Mouse (Mus musculus): ENCODE measurements around the gene Atf6b. TPM values are rescaled to one million over a fixed set of nuclear protein-coding genes. Genes with fewer than 3 reads are reported as not detected.

The Atf6b gene
- polyA plus RNA-seq, 1 experiment from 2014 or later: 84.7 TPM

DNA sequence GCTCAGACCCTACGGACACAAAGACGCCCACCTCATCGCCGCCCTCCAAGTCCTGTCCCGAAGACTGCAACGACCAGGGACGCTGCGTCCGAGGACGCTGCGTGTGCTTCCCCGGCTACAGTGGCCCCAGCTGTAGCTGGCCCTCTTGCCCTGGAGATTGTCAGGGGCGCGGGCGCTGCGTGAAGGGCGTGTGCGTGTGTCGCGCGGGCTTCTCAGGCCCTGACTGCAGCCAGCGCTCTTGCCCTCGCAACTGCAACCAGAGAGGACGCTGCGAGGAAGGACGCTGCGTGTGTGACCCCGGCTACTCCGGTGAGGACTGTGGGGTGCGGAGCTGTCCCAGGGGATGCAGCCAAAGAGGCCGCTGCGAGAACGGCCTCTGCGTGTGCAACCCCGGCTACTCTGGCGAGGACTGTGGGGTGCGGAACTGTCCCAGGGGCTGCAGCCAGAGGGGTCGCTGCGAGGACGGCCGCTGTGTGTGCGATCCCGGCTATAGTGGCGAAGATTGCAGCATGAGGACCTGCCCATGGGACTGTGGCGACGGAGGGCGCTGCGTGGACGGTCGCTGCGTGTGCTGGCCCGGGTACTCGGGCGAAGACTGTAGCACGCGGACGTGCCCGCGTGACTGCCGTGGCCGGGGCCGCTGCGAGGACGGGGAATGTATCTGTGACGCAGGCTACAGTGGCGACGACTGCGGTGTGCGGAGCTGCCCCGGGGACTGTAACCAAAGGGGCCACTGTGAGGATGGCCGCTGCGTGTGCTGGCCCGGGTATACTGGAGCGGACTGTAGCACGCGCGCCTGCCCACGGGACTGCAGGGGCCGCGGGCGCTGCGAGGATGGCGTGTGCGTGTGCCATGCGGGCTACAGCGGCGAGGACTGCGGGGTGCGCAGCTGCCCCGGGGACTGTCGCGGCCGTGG, 24.5 kb downstream of the Atf6b start:
- H3K9ac ChIP-seq: peak overlapping the region; percentile 53
- DNase-seq (ENCODE audit: low spot score) (no peak), ATAC-seq (ENCODE audit: low FRiP score) (peak; percentile 32; the same call in 1 of the 2 replicates)
- peaks cover 13% of the 10 kb centered on the region for H3K4me1 ChIP-seq (replicated peaks; ENCODE audit: control insufficient read depth, insufficient read depth, low read length)
- H3K4me3 ChIP-seq (replicated peaks; ENCODE audit: low read length): peak overlapping the region; percentile 36
- no peak overlapping the region for H3K27ac ChIP-seq
- 9% methylated on average over 93 of the region's 93 CpGs for WGBS
- no peaks in the 10 kb centered on the region for H3K9me3 ChIP-seq (ENCODE audit: control insufficient read depth, low read length)
- H3K27me3 ChIP-seq (ENCODE audit: control insufficient read depth, insufficient read depth, low read length): peaks cover 46% of the 10 kb centered on the region
- H3K36me3 ChIP-seq (replicated peaks; ENCODE audit: control insufficient read depth, insufficient read depth): no peaks in the 10 kb centered on the region
- peak overlapping the region; percentile 67 for H3K4me2 ChIP-seq (replicated peaks)

DNA sequence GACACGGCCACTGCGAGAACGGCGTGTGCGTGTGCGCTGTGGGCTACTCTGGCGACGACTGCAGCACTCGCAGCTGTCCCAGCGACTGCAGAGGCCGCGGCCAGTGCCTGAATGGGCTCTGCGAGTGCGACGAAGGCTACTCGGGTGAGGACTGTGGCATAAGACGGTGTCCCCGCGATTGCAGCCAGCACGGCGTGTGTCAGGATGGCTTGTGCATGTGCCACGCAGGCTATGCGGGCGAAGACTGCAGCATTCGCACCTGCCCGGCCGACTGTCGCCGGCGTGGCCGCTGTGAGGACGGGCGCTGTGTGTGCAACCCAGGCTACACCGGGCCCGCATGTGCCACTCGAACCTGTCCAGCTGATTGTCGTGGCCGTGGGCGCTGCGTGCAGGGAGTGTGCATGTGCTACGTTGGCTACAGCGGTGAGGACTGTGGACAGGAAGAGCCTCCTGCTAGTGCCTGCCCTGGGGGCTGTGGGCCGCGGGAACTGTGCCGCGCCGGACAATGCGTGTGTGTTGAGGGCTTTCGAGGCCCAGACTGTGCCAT, 25.4 kb downstream of the Atf6b start:
- peaks cover 13% of the 10 kb centered on the region for H3K4me1 ChIP-seq (replicated peaks; ENCODE audit: control insufficient read depth, insufficient read depth, low read length)
- H3K27me3 ChIP-seq (ENCODE audit: control insufficient read depth, insufficient read depth, low read length): peaks cover 46% of the 10 kb centered on the region
- peak overlapping the region; percentile 53 for H3K9ac ChIP-seq
- 36% methylated on average over 49 of the region's 49 CpGs for WGBS
- no peak overlapping the region for H3K27ac ChIP-seq
- DNase-seq (ENCODE audit: low spot score) (no peak), ATAC-seq (ENCODE audit: low FRiP score) (no peak)
- H3K4me2 ChIP-seq (replicated peaks): peak overlapping the region; percentile 67
- peak overlapping the region; percentile 36 for H3K4me3 ChIP-seq (replicated peaks; ENCODE audit: low read length)
- H3K36me3 ChIP-seq (replicated peaks; ENCODE audit: control insufficient read depth, insufficient read depth): no peaks in the 10 kb centered on the region
- H3K9me3 ChIP-seq (ENCODE audit: control insufficient read depth, low read length): no peaks in the 10 kb centered on the region

DNA sequence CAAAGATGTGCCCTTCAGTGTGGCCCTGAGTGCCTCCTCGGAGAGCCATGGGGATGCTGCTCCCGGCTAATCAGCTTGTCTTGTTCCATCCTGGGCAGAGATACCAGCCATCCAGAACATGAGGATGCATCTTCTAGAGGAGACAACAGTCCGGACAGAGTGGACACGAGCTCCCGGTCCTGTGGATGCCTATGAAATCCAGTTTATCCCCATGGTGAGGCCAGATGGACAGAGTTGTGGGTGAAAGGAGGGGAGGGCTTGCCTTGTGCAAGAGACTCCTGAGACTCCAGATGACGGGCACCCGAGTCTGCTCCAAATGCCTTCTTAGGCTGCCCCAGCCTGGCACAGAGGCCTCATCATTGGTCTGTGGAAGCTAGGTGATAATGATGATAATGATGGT, 26.2 kb downstream of the Atf6b start:
- 85% methylated on average over 7 of the region's 7 CpGs for WGBS
- Histone ChIP-seq H3K4me3 (replicated peaks; ENCODE audit: low read length) (no peak overlapping the region), H3K4me2 (replicated peaks) (no peak overlapping the region), H3K9ac (no peak overlapping the region), H3K36me3 (replicated peaks; ENCODE audit: control insufficient read depth, insufficient read depth) (no peaks in the 10 kb centered on the region), H3K27me3 (ENCODE audit: control insufficient read depth, insufficient read depth, low read length) (peaks cover 46% of the 10 kb centered on the region), H3K4me1 (replicated peaks; ENCODE audit: control insufficient read depth, insufficient read depth, low read length) (peaks cover 13% of the 10 kb centered on the region), H3K27ac (no peak overlapping the region), H3K9me3 (ENCODE audit: control insufficient read depth, low read length) (no peaks in the 10 kb centered on the region)
- DNase-seq (ENCODE audit: low spot score): no peak
- no peak for ATAC-seq (ENCODE audit: low FRiP score)

DNA sequence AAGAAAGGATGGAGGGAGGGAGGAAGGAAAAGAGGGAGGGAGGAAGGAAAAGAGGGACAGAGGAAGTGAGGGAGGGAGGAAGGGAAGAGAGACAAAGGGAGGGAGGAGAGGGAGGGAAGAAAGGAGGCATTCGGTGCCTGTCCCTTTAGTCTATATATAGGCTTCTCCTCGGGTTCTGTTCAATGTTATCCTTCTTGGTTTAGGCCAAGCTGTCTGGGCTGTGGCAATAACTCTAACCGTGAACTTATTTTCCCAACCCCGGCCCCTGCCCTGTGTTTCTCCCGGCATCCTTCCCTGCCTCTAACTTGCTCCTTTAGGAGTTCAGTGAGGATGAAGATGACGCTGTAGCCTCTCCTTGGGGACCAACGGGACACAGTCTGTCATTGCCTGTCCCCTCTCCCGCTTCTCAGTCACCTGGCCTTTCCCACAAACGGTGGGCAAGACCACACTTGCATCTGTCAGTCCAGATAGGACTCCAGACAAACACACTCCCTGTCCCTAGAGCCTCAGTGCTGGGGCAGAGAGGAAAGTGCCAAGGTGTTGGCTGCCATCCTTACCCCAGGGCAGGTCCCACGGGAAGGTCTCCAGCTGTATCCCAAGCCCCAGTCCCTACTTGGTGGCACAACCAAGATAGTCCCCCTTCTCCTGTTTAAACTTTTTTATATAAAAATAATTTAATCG, 27.7 kb downstream of the Atf6b start:
- H3K4me2 ChIP-seq (replicated peaks): no peak overlapping the region
- no peak overlapping the region for H3K27ac ChIP-seq
- H3K9ac ChIP-seq: no peak overlapping the region
- peaks cover 13% of the 10 kb centered on the region for H3K4me1 ChIP-seq (replicated peaks; ENCODE audit: control insufficient read depth, insufficient read depth, low read length)
- H3K4me3 ChIP-seq (replicated peaks; ENCODE audit: low read length): no peak overlapping the region
- 69% methylated on average over 11 of the region's 11 CpGs for WGBS
- H3K9me3 ChIP-seq (ENCODE audit: control insufficient read depth, low read length): no peaks in the 10 kb centered on the region
- DNase-seq (ENCODE audit: low spot score) (no peak), ATAC-seq (ENCODE audit: low FRiP score) (no peak)
- no peaks in the 10 kb centered on the region for H3K36me3 ChIP-seq (replicated peaks; ENCODE audit: control insufficient read depth, insufficient read depth)
- H3K27me3 ChIP-seq (ENCODE audit: control insufficient read depth, insufficient read depth, low read length): peaks cover 45% of the 10 kb centered on the region

DNA sequence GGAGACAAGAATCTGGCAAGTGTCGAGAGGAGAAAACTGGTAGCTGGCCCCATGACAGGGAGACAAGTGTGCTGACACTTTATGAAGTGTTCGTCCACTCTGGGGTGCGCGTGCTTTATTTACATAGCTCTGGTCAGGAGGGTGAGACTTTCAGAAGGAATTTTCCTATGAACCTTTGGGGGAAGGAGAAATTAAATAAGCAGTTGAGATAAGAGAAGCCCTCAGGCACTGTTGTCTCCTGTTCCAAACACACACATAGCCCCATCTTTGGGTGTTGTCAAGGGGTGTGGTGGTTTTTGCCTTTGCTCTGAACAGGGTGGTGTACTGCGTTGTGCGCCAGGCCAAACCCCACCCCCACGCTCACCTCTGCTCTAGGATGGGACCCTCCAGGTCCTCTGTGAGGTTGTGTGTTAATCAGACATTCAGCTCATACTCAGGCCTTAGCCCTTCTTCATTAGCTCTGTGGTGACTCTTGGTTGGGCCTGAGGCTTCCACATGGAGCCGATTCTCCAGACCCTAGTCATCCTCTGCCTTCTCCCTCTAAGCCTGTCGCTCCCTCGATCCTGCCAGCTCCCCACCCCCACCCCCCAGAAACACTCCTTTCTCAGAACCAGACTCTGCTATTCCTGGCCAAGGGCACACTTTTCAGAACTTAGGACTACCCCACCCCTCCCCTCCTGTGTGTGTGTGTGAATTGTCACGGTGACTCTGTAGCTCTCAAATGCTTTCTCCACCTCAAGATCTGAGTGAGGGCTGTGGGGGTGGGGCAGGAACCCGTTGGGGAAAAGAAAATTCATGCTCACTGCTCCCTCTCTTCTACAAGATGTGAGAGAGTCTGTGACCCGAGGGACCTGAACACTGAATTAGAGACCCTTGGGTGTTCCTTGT, 28.5 kb downstream of the Atf6b start:
- Histone ChIP-seq H3K4me2 (replicated peaks) (no peak overlapping the region), H3K27ac (no peak overlapping the region), H3K36me3 (replicated peaks; ENCODE audit: control insufficient read depth, insufficient read depth) (no peaks in the 10 kb centered on the region), H3K9me3 (ENCODE audit: control insufficient read depth, low read length) (no peaks in the 10 kb centered on the region), H3K27me3 (ENCODE audit: control insufficient read depth, insufficient read depth, low read length) (peaks cover 37% of the 10 kb centered on the region), H3K4me3 (replicated peaks; ENCODE audit: low read length) (no peak overlapping the region), H3K4me1 (replicated peaks; ENCODE audit: control insufficient read depth, insufficient read depth, low read length) (peaks cover 13% of the 10 kb centered on the region), H3K9ac (no peak overlapping the region)
- whole genome bisulfite sequencing: 79% methylated on average over 13 of the region's 13 CpGs
- DNase-seq (ENCODE audit: low spot score): no peak
- ATAC-seq (ENCODE audit: low FRiP score): no peak

DNA sequence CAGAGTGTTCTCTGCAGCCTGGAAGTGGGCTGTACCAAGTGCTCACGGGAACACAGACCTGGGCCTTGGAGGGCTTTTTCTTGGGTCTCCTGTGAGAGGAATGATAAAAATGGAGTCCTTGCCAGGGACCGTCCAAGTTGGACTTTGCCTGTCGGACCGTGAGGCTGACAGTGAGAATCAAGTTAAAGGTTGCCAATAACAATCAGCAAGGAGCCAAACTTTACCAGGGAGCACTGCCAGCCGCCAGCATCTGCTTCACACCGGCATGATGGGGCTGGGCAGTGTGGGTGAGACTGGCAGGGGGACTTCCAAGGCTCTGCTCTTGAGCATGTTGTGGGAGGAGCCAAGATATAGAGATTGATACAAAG, 29.1 kb downstream of the Atf6b start:
- H3K4me3 ChIP-seq (replicated peaks; ENCODE audit: low read length): no peak overlapping the region
- H3K9me3 ChIP-seq (ENCODE audit: control insufficient read depth, low read length): no peaks in the 10 kb centered on the region
- ATAC-seq (ENCODE audit: low FRiP score): no peak
- peaks cover 13% of the 10 kb centered on the region for H3K4me1 ChIP-seq (replicated peaks; ENCODE audit: control insufficient read depth, insufficient read depth, low read length)
- 84% methylated on average over 6 of the region's 6 CpGs for WGBS
- DNase-seq (ENCODE audit: low spot score): no peak
- H3K27me3 ChIP-seq (ENCODE audit: control insufficient read depth, insufficient read depth, low read length): peaks cover 31% of the 10 kb centered on the region
- no peak overlapping the region for H3K27ac ChIP-seq
- H3K36me3 ChIP-seq (replicated peaks; ENCODE audit: control insufficient read depth, insufficient read depth): no peaks in the 10 kb centered on the region
- no peak overlapping the region for H3K9ac ChIP-seq
- H3K4me2 ChIP-seq (replicated peaks): no peak overlapping the region

DNA sequence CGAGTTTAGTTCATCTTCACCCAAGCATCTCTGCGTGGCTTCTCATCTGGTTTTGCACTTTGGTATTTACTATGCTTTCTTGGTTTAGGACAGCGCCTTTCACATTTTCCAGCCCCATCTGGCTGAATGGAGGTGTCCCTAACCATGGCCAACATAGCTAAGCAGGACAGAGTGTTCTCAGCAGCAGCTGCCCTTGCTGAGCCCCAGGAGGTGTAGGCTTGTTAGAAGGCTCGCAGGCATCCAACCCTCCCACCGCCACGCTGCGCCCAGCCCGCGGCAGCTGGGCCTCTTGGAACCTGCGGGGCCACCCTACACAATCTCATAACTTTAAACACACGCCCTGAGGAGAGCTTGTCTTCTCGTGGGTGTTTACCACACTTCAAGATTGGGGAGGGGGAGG, 29.7 kb downstream of the Atf6b start:
- no peak for ATAC-seq (ENCODE audit: low FRiP score)
- Histone ChIP-seq H3K4me3 (replicated peaks; ENCODE audit: low read length) (no peak overlapping the region), H3K36me3 (replicated peaks; ENCODE audit: control insufficient read depth, insufficient read depth) (no peaks in the 10 kb centered on the region), H3K4me2 (replicated peaks) (no peak overlapping the region), H3K27ac (no peak overlapping the region), H3K27me3 (ENCODE audit: control insufficient read depth, insufficient read depth, low read length) (peaks cover 25% of the 10 kb centered on the region), H3K9ac (no peak overlapping the region), H3K4me1 (replicated peaks; ENCODE audit: control insufficient read depth, insufficient read depth, low read length) (peaks cover 8% of the 10 kb centered on the region), H3K9me3 (ENCODE audit: control insufficient read depth, low read length) (no peaks in the 10 kb centered on the region)
- 83% methylated on average over 12 of the region's 12 CpGs for WGBS
- no peak for DNase-seq (ENCODE audit: low spot score)

DNA sequence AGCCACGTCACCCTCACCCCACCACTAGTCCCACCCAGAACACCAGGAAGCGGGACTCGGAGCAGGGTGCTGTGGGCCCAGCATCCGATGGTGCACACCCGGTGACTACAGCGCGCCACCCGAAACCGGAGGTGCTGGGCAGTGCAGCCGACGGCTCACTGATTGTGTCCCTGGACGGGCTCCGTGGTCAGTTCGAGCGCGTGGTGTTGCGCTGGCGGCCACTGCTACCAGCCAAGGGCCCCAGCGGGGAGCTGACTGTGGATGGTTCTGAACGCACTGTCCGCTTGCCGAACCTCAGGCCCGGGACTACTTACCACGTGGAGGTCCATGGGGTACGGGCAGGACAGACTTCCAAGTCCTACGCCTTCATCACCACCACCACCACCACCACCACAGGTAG, 33.2 kb downstream of the Atf6b start:
- Histone ChIP-seq H3K9ac (no peak overlapping the region), H3K4me3 (replicated peaks; ENCODE audit: low read length) (no peak overlapping the region), H3K9me3 (ENCODE audit: control insufficient read depth, low read length) (no peaks in the 10 kb centered on the region), H3K4me1 (replicated peaks; ENCODE audit: control insufficient read depth, insufficient read depth, low read length) (no peaks in the 10 kb centered on the region), H3K36me3 (replicated peaks; ENCODE audit: control insufficient read depth, insufficient read depth) (no peaks in the 10 kb centered on the region), H3K27ac (no peak overlapping the region), H3K4me2 (replicated peaks) (no peak overlapping the region), H3K27me3 (ENCODE audit: control insufficient read depth, insufficient read depth, low read length) (no peaks in the 10 kb centered on the region; the same call in 1 of the 2 replicates)
- no peak for ATAC-seq (ENCODE audit: low FRiP score)
- 85% methylated on average over 26 of the region's 26 CpGs for WGBS
- DNase-seq (ENCODE audit: low spot score): no peak
